Mouse (Mus musculus) ES-Bruce4 (cell line): ENCODE results near the gene Wwc2.

Experiments used
- CTCF ChIP-seq: IDR thresholded peaks from one replicate; pipeline ENCODE4 v1.8.1; 2011; ENCODE audit warnings: low read depth, low read length
- EP300 ChIP-seq: IDR thresholded peaks from 2 replicates; pipeline ENCODE4 v1.6.1; 2011; ENCODE audit warnings: low read depth, low read length; ENCODE audit not compliant: insufficient read depth
- POLR2A ChIP-seq: IDR thresholded peaks from one replicate; pipeline ENCODE4 v1.8.1; 2011; ENCODE audit warnings: low read length; ENCODE audit not compliant: insufficient read depth

GRCm38 (mm10) chr8:47787705-47788104 lies 203.0 kb downstream of the Wwc2 start:
- no peak for TF ChIP-seq POLR2A
- TF ChIP-seq CTCF, result no peak
- no peak for TF ChIP-seq EP300
